Mouse (Mus musculus) layer of hippocampus, adult 11-12 months (tissue): ENCODE measurements around the gene Clcn3.

Experiments used
- DNase-seq: peaks from one replicate; pipeline ENCODE4 v3.0.0; 2022; ENCODE audit warnings: low spot score

Clcn3 gene

DNA sequence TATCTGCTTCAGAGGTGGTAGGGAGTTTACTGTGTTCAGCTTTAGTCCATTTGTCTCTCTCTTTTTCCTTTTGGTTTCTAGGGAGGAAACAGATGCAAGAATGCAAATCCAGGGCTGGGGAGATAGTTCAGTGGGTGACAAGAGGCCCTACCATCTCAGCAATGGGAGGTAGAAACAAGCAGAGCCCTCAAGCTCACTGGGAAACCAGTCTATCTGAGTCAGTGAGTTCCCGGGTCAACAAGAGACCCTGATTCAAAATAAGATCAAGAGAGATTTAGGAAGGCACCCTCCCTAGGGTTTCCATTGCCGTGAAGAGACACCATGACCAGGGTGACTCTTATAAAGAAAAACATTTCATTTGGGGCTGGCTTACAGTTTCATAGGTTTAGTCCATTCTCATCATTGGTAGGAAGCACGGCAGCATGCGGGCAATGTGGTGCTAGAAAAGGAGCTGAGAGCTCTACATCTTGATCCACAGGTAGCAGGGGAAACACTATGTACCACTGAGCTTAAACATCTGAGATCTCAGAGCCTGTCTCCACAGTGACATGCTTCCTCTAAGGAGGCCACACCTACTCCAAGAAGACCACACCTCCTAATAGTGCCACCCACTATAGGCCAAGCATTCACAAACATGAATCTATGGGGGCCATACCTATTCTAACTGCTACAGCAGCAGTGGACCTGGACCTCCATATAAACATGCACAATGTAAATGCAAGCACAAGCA is 114.7 kb downstream of the Clcn3 start:
- no peak for DNase-seq

DNA sequence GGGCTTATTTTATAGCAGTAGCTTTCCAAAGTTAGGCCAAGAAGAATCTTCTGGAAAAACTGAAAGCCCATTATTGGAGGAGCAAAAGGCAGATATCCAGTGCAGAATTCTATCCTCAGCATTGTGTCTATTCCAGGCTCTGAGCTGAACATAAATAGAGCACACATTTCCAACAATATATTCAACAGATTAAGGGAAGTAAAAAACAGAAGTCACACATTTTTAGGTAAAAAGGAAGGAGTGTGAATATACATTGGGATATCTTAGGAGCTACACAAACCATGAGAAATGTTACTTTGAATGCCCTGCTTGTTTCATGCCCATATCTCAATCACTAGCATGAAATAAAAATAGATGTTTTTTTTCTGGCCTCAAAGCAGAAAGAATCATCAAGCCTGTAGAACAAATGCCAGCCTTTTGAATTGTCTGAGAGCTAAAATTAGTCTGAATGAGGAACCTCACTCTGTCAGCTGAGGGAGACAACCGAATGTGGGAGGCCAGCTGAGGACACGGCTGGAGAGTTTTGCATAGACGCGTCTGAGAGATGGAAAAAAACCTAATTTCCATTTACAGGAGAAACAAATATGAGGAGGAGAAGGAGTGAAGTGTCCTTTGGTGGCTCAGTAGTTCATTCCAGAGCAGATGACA is 115.5 kb downstream of the Clcn3 start:
- DNase-seq, result peak; percentile 49

DNA sequence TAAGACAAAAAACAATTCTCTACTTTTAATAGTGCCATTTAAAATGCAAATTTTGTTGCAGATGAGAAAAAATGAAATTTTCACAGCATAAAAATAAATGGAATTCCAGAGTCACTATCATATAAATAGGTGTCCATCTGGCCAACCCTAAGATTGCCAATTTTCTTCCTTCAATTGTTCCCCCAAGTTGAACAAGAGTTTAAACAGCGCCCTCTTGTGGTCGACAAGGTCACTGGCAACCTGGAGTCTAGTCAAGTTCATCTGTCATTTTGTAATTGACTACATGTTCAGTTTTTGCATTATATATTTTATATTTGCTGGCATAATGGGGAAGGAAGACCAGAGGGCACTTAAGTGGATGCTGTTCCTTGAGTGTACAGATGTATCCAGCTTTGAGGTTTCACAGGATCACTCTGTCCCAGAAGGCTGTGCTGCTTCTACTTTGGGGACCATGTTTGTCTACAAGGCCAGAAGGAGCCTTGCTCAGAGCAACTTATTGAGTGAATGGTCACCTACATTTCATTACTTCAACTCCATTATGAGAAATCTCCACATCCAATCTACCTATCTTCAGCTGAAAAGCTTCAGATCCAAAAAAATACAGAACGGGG is 117.5 kb downstream of the Clcn3 start:
- peak; percentile 76 for DNase-seq

DNA sequence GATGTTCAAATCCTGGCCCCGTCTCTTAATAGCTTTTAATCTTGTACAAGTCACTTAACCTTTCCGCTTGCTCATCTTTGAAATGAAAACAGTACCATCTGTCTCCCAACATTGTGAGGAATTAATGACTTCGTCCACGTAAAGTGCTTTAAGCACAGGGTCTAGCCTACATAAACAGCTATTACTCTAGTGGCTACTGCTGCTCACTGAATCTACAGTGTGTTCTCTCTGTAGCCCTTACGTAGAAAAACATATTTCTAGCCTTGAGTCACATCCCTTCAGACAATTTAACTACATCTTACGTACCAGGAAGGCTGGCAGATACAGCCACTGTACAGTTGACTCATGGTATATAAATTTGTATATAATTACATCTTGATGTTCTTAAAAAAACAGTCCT is 118.2 kb downstream of the Clcn3 start:
- DNase-seq, result no peak

DNA sequence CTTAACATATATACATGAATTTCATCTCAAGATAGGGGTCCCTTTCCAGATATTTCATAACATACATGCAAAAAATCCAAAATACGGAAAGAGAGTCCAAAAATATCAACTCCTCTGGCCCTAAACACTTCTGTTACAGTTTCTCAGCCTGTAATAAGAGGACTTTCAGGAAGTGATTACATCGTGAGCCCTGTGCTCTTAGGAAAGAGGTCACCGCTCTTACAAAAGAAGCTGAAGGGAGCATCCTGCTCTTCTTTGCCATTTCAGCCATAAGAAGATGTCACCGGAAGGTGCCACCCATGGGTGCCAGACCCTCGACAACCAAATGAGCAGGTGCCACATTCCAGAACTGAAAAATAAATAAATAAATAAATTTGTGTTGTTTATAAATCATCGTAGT is 121.3 kb downstream of the Clcn3 start:
- DNase-seq, result no peak

DNA sequence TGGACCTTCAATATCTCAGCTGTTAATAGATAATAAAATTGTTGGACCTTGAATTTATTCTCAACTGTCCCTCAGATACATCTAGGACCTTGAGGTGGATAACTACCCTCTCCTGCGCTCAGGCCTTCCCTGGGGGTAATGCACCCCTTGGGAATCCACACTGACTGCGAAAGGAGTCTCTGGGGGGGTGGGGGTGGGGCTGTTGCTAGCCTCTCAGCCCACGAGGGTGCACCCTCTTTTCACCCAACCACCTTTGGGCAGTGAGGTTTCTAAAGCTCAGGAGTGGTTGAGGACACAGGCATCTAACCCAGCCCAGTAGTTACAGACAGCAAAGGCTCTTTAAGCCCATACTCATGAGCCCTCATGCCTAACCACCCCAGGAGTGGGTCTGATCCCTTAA is 122.4 kb downstream of the Clcn3 start:
- DNase-seq, result no peak
